Mouse (Mus musculus): Measurements from ENCODE around the gene Spem2. TPM values are rescaled to one million over a fixed set of nuclear protein-coding genes. Genes with fewer than 3 reads are reported as not detected.

Gene Spem2
- polyA plus RNA-seq, 1 experiment from 2014 or later, result not detected

DNA sequence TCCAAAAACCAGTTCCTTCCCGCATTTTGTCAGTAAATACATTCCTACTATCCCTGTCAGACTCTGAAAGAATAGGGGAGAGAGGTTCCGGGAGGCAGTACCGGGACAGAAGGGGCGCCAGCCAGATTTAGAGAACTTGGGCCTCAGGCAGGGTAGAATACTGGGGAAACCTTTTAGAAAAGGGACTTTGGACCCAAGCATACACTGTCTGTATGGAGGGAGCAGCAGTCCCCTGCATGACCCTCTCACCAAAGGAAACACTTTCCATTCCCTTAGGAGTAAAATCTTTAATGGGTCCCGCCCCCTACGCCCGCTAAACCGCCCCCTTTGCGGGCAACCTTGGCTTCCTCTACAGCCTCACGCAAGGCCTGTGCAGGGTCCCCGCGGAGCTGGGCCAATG, 14.9 kb downstream of the Spem2 start:
- 6% methylated on average over 12 of the region's 12 CpGs for WGBS
- H3K27me3 ChIP-seq (replicated peaks), result peaks cover 7% of the 10 kb centered on the region; the same call in 1 of the 2 replicates
- peak overlapping the region; percentile 79 for H3K27ac ChIP-seq
- no peaks in the 10 kb centered on the region for H3K9me3 ChIP-seq
- H3K4me2 ChIP-seq (replicated peaks), result peak overlapping the region; percentile 98
- H3K36me3 ChIP-seq, result no peaks in the 10 kb centered on the region
- peak; percentile 54 for ATAC-seq
- H3K9ac ChIP-seq, result peak overlapping the region; percentile 64
- peaks cover 58% of the 10 kb centered on the region for H3K4me1 ChIP-seq (replicated peaks)
- H3K4me3 ChIP-seq (replicated peaks), result peak overlapping the region; percentile 51

DNA sequence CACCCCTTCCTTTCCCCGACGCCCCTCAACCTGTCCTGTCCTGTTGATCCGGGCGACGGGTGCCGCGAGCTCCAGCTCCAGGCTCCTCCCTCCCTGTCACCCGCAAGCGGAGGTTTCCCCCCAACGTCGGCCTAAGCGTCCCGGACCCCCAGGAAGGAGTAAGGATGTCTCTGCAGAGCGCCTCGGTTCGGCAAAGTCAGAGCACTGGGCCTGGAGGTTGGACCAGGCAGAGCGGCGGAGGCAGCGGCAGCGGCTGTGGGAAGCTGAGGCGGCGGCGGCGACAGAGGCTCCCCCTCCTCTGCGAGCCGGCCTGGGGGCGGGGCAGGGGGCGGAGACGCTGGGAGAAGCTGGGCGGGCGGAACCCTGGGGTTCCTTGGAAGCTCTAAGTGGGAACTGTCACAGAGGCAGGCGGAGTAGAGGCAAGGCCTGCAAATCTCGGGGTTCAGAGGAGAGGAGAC, 15.6 kb downstream of the Spem2 start:
- no peaks in the 10 kb centered on the region for H3K9me3 ChIP-seq
- peak overlapping the region; percentile 79 for H3K27ac ChIP-seq
- WGBS, result under 1% methylated on average over 33 of the region's 33 CpGs
- H3K4me1 ChIP-seq (replicated peaks), result peaks cover 58% of the 10 kb centered on the region
- H3K36me3 ChIP-seq, result no peaks in the 10 kb centered on the region
- H3K27me3 ChIP-seq (replicated peaks), result peaks cover 7% of the 10 kb centered on the region; the same call in 1 of the 2 replicates
- ATAC-seq, result peak; percentile 57
- H3K9ac ChIP-seq, result peak overlapping the region; percentile 64
- H3K4me3 ChIP-seq (replicated peaks), result peak overlapping the region; percentile 51
- peak overlapping the region; percentile 98 for H3K4me2 ChIP-seq (replicated peaks)

DNA sequence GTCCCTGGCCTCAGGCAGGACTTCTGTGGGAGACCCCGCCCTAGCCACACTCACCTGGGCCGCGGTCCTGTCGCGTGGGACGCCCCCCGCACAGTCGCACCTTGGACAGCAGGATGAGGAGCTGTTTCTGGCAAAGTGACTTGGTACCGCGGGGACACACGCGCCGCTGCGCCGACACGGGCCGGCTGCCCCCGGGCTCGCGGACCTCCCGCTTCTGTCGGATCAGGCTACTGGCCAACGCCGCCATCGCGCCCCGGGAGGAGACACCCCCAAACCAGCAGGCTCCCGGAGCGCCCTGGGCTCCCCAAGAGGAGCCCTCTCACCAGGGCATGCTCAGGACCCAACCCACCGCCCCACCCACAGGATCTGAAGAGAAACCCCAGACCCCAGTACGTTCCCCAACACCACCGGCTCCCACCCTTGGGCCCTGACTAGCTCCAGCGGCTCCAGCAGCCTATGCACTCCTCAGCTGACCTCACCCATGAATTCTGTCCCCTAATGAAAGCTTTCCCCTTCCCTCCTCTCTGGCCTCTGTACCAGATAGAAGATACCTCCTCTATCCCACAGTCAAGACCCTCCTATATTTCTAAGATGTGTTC, 16.8 kb downstream of the Spem2 start, which contains the start of gene Fgf11:
Gene Fgf11 (minus strand): TSS at position 479 of the 599 bp plus-strand sequence.
- Histone ChIP-seq H3K27me3 (replicated peaks) (peaks cover 7% of the 10 kb centered on the region; the same call in 1 of the 2 replicates), H3K27ac (peak within 1 kb of the TSS; percentile 64), H3K4me2 (replicated peaks) (peak within 1 kb of the TSS; percentile 98), H3K36me3 (no peaks in the 10 kb centered on the region), H3K4me1 (replicated peaks) (peaks cover 58% of the 10 kb centered on the region), H3K4me3 (replicated peaks) (peak within 1 kb of the TSS; percentile 51), H3K9ac (peak within 1 kb of the TSS; percentile 64), H3K9me3 (no peaks in the 10 kb centered on the region)
- ATAC-seq, result no peak
- WGBS, result under 1% methylated on average over 33 of the region's 33 CpGs

DNA sequence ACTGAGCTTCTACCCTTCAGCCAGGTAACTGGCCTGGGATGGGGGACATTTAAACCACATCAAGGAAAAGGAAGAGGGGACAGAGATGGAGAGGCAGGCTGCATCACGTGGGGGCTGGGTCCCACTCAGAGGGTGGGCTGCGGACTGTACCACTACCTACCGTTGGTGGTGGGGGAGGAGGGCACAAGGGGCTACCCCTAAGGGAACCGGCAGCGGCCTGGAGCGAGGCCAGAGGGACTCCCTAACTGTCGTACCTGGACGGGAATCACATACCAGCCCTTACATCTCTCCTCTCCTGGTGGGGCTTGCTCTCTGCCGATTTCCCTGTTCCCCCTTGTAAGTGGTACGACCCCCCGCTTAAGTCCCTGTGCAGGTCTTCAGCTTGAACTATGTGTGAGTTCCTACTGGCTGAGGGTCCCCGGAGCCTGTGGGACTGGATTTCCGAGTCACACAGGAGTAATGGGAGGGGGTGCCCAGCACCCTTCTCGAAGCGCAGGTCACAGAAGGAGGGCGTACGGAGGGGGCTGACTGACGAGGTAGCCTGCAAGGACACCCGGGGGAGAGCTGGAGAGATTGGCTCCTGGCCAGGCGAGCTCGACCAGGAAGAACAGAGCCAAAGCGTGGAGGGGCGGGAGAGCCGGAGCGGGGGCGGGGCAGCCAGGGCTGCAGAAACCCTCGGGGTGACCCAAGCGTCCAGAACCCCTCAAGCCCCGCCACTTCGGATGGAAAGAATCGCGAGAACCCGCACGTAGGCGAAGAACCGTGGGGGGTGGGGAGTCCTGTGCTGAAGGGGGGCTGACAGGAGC, 17.7 kb downstream of the Spem2 start:
- peaks cover 58% of the 10 kb centered on the region for H3K4me1 ChIP-seq (replicated peaks)
- H3K9me3 ChIP-seq, result no peaks in the 10 kb centered on the region
- H3K9ac ChIP-seq, result peak overlapping the region; percentile 54
- ATAC-seq, result peak; percentile 5
- H3K4me2 ChIP-seq (replicated peaks), result peak overlapping the region; percentile 98
- H3K36me3 ChIP-seq, result no peaks in the 10 kb centered on the region
- 2% methylated on average over 36 of the region's 36 CpGs for WGBS
- H3K27ac ChIP-seq, result peak overlapping the region; percentile 64
- peaks cover 7% of the 10 kb centered on the region; the same call in 1 of the 2 replicates for H3K27me3 ChIP-seq (replicated peaks)
- peak overlapping the region; percentile 51 for H3K4me3 ChIP-seq (replicated peaks)

DNA sequence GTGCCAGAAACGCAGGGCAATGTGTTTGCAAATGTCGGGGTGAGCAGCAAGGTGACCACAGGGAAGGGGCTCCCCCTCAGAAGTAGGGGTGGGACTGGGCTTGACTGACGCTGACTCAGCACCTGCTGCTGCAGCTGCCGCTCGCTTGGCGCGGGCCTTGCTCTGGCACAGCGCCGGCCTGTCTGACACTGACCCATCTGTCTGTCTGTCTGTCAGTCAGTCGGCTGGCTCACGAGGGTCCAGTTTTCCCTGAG, 18.2 kb downstream of the Spem2 start:
- Histone ChIP-seq H3K9ac (peak overlapping the region; percentile 54), H3K36me3 (no peaks in the 10 kb centered on the region), H3K9me3 (no peaks in the 10 kb centered on the region), H3K4me1 (replicated peaks) (peaks cover 57% of the 10 kb centered on the region), H3K4me3 (replicated peaks) (peak overlapping the region; percentile 51), H3K27ac (peak overlapping the region; percentile 64; the same call in 1 of the 2 replicates), H3K27me3 (replicated peaks) (peaks cover 6% of the 10 kb centered on the region; the same call in 1 of the 2 replicates), H3K4me2 (replicated peaks) (peak overlapping the region; percentile 98)
- no peak for ATAC-seq
- 6% methylated on average over 11 of the region's 11 CpGs for WGBS

DNA sequence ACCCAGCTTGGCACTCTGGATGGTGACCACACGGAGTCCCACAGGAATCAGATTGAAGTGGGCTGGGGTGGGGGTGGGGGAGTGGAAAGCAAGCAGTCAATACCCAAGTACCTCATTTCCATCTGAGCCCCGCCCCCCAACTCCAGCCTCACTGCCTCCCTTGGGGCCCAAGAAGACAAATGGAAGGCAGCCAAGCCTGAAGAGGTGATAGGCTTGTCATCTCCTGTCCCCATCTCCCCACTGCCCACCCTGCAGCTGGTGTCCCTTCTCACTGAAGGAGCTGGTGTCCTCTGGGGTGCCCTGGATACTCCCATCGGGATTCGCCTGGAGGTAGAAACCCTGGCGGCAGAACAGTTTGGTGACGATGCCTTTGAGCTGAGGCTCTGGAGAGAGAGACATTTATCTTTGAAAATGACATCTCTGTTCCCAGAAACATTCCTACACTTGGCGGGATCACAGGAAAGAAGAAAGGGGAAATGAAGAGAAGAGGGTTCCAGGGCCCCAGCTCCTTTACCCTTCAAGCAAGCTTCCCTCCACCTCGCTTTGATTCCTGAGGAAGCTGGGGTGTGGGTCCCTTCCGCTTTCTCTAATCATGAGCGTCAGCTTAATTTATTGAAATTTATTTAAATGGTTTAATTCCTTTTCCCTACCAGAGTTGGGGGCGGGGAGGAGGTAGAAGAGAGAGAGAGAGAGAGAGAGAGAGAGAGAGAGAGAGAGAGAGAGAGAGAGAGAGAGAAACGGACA, 18.7 kb downstream of the Spem2 start:
- H3K27ac ChIP-seq, result no peak overlapping the region
- H3K36me3 ChIP-seq, result no peaks in the 10 kb centered on the region
- H3K27me3 ChIP-seq (replicated peaks), result peaks cover 2% of the 10 kb centered on the region; the same call in 1 of the 2 replicates
- H3K9me3 ChIP-seq, result no peaks in the 10 kb centered on the region
- H3K4me2 ChIP-seq (replicated peaks), result peak overlapping the region; percentile 98
- peaks cover 52% of the 10 kb centered on the region for H3K4me1 ChIP-seq (replicated peaks)
- peak overlapping the region; percentile 51; the same call in 1 of the 2 replicates for H3K4me3 ChIP-seq (replicated peaks)
- WGBS, result 33% methylated on average over 12 of the region's 12 CpGs
- ATAC-seq, result no peak
- H3K9ac ChIP-seq, result no peak overlapping the region

- no peak for ATAC-seq
Measured at GRCm38 (mm10) chr11:69797924-69798323, 20.3 kb downstream of the Spem2 start.

DNA sequence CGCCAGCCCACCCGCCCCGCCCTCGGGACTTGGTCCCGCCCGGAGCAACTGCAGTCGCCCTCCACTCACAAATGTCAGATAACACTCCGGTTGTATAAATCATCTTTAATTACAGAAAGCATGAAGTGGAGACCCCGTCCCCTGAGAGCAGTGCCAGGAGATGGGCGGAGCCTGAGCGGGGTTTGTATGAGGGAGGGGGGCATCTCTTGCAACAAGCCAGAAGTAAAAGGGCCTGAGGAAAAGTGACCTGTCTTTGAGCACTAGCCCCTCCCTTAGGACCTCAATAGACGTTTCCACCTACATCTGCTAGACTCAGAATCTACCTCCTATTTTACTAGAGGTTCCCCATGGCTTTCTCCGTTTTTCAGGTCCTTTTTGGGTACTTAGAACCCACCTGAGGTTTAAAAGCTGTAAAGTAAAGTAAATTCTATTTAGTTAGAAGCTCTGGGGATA, 22.3 kb downstream of the Spem2 start:
- Histone ChIP-seq H3K27ac (no peak overlapping the region), H3K9me3 (no peaks in the 10 kb centered on the region), H3K4me1 (replicated peaks) (peaks cover 18% of the 10 kb centered on the region), H3K4me3 (replicated peaks) (peak overlapping the region; percentile 44), H3K36me3 (no peaks in the 10 kb centered on the region), H3K4me2 (replicated peaks) (peak overlapping the region; percentile 92), H3K9ac (no peak overlapping the region; the same call in 1 of the 2 replicates), H3K27me3 (replicated peaks) (no peaks in the 10 kb centered on the region; the same call in 1 of the 2 replicates)
- 5% methylated on average over 13 of the region's 13 CpGs for WGBS
- ATAC-seq, result no peak

More at GRCm38 (mm10) chr11:69797924-69798323, 20.3 kb downstream of the Spem2 start:
- no peak overlapping the region for H3K4me3 ChIP-seq (replicated peaks)
- no peak overlapping the region for H3K9ac ChIP-seq
- H3K4me2 ChIP-seq (replicated peaks), result no peak overlapping the region
- H3K27me3 ChIP-seq (replicated peaks), result no peaks in the 10 kb centered on the region; the same call in 1 of the 2 replicates
- peaks cover 36% of the 10 kb centered on the region for H3K4me1 ChIP-seq (replicated peaks)
- H3K9me3 ChIP-seq, result no peaks in the 10 kb centered on the region
- H3K27ac ChIP-seq, result no peak overlapping the region
- WGBS, result 80% methylated on average over 7 of the region's 7 CpGs
- H3K36me3 ChIP-seq, result no peaks in the 10 kb centered on the region

DNA sequence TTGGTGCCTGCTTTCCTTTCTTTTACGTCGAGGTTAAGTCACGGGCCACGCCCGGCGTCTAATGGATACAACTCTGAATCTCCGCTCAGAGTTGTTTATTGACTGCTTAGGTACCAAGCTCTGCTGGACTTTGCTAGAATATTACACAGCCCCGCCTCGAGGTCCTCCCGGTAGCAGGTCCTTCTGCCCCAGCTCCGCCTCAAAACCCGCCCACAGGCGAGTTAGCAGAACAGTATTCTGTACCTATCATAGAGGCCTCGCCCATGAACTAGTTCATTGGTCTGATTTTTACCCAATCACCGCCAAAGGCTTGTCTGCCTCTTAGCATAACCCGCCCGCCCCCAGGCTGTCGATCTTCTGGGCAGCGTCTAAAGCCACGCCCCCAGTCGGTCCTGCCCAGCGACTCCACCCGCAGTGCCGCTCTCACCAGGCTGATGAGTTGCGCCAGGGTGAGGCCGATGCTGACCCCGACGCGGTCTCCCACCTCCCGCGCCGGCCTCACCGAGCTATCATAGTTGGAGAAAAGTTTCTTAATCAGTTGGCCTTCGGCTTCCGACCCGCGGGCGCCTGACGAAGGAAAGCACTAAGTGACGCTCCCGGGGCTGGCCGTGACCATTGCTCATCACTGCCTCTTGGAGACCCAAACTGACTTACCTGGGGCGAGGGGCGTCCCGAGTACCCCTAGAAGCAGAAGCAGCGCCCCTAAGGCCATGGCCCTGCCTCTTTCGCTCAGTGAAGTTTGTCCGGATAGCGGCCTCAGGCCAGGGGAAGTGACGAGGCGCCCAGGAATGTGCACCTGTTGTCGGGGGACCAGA, 22.9 kb downstream of the Spem2 start, which contains the start of gene Chrnb1:
Gene Chrnb1 (minus strand): TSS at position 776 of the 815 bp plus-strand sequence.
- Histone ChIP-seq H3K36me3 (no peaks in the 10 kb centered on the region), H3K27ac (no peak within 1 kb of the TSS), H3K4me2 (replicated peaks) (peak within 1 kb of the TSS; percentile 92), H3K4me3 (replicated peaks) (peak within 1 kb of the TSS; percentile 44), H3K9me3 (no peaks in the 10 kb centered on the region), H3K9ac (peak within 1 kb of the TSS; percentile 34), H3K4me1 (replicated peaks) (peaks cover 12% of the 10 kb centered on the region), H3K27me3 (replicated peaks) (no peaks in the 10 kb centered on the region)
- 1% methylated on average over 52 of the region's 52 CpGs for WGBS
- peak; percentile 99 for ATAC-seq

DNA sequence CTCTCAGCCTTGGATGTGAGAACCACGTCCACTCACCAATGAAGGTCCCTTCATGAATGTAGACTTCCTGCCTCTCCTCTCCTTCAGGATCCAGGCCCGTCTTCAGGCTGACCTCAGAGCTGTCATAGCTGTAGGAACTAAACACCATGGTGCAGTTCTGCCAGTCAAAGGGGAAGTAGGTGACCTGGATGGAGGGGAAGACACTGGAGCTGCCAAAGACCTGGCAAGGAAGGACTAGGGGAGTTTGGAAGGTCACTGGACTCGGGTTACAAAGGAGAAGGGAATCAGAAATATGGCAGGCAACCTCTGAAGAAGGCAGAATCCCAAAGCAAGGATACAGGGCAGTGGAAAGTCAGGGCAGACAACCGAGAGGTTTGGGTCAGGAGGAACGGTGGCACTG, 24.8 kb downstream of the Spem2 start:
- H3K4me3 ChIP-seq (replicated peaks), result no peak overlapping the region
- no peaks in the 10 kb centered on the region for H3K27me3 ChIP-seq (replicated peaks)
- 69% methylated on average over 5 of the region's 5 CpGs for WGBS
- H3K9me3 ChIP-seq, result no peaks in the 10 kb centered on the region
- no peak overlapping the region for H3K9ac ChIP-seq
- no peak overlapping the region for H3K4me2 ChIP-seq (replicated peaks)
- ATAC-seq, result no peak
- no peaks in the 10 kb centered on the region for H3K36me3 ChIP-seq
- H3K27ac ChIP-seq, result no peak overlapping the region
- no peaks in the 10 kb centered on the region; the same call in 1 of the 2 replicates for H3K4me1 ChIP-seq (replicated peaks)

GRCm38 (mm10) chr11:69791420-69791819, 26.8 kb downstream of the Spem2 start:
- no peak for ATAC-seq
- Histone ChIP-seq H3K9me3 (no peaks in the 10 kb centered on the region), H3K9ac (no peak overlapping the region), H3K4me3 (replicated peaks) (no peak overlapping the region), H3K27ac (no peak overlapping the region), H3K36me3 (no peaks in the 10 kb centered on the region), H3K4me2 (replicated peaks) (no peak overlapping the region), H3K27me3 (replicated peaks) (no peaks in the 10 kb centered on the region), H3K4me1 (replicated peaks) (no peaks in the 10 kb centered on the region; the same call in 1 of the 2 replicates)
- 73% methylated on average over 5 of the region's 5 CpGs for WGBS
